Mouse (Mus musculus) embryonic facial prominence, embryonic 14.5 days (tissue): ENCODE measurements around the gene 1700037H04Rik. TPM values are rescaled to one million over a fixed set of nuclear protein-coding genes. Genes with fewer than 3 reads are reported as not detected.

Experiments
- ATAC-seq: fragments of 200-750 bp; cut with Nextera tagmentation; 2 replicates; pipeline ENCODE4 v1.8.0; 2017; ENCODE audit warnings: low read depth, moderate number of reproducible peaks, moderate TSS enrichment
- DNase-seq: peaks from one replicate; pipeline ENCODE4 v3.0.0-alpha.2; 2015; ENCODE audit warnings: low spot score
- H3K27ac ChIP-seq: fragments of 300-500 bp; sonication (generic); replicated peaks from 2 replicates; pipeline ENCODE4 v1.5.1; 2014; ENCODE audit warnings: low read depth, mild to moderate bottlenecking, low read length, moderate library complexity
- H3K27me3 ChIP-seq: fragments of 300-500 bp; sonication (generic); replicated peaks from 2 replicates; pipeline ENCODE4 v1.6.1; 2014; ENCODE audit warnings: low read length; ENCODE audit not compliant: control insufficient read depth, insufficient read depth
- H3K36me3 ChIP-seq: fragments of 300-500 bp; sonication (generic); 2 replicates; pipeline ENCODE4 v1.6.1; 2014; ENCODE audit warnings: low read length, mixed read lengths; ENCODE audit not compliant: control insufficient read depth, insufficient read depth
- H3K4me1 ChIP-seq: fragments of 300-500 bp; sonication (generic); 2 replicates; pipeline ENCODE4 v1.6.1; 2014; ENCODE audit warnings: antibody characterized with exemption, low read length; ENCODE audit not compliant: control insufficient read depth, insufficient read depth
- H3K4me2 ChIP-seq: fragments of 300-500 bp; sonication (generic); 2 replicates; pipeline ENCODE4 v1.6.1; 2014; ENCODE audit warnings: low read depth, mild to moderate bottlenecking, low read length, moderate library complexity, mixed read lengths
- H3K4me3 ChIP-seq: fragments of 300-500 bp; sonication (generic); 2 replicates; pipeline ENCODE4 v1.5.1; 2014; ENCODE audit warnings: low read depth, mild to moderate bottlenecking, low read length
- H3K9ac ChIP-seq: fragments of 300-500 bp; sonication (generic); 2 replicates; pipeline ENCODE4 v1.6.1; 2014; ENCODE audit warnings: low read depth, mild to moderate bottlenecking, low read length, moderate library complexity, mixed read lengths
- H3K9me3 ChIP-seq: fragments of 300-500 bp; sonication (generic); 2 replicates; pipeline ENCODE4 v1.6.1; 2016; ENCODE audit warnings: low read length; ENCODE audit not compliant: control insufficient read depth
- WGBS: fragments of 180-500 bp; shearing (Covaris S2); extraction: QIAGEN DNeasy Blood & Tissue Kit; methylation state at CpG from one replicate; pipeline ENCODE4 v1.1.7; 2014; 5-methylcytosine and 5-hydroxymethylcytosine counted together
- polyA plus RNA-seq: library from polyadenylated mRNA; unstranded; fragments of >200 nt; fragmentation: Nextera tagmentation; extraction: Ambion mirVana; gene quantifications from 2 replicates; pipeline ENCODE4 v1.2.1, GENCODE M21; 2014

Gene 1700037H04Rik
- polyA plus RNA-seq, 1 experiment from 2014 or later, result 69.4 TPM

DNA sequence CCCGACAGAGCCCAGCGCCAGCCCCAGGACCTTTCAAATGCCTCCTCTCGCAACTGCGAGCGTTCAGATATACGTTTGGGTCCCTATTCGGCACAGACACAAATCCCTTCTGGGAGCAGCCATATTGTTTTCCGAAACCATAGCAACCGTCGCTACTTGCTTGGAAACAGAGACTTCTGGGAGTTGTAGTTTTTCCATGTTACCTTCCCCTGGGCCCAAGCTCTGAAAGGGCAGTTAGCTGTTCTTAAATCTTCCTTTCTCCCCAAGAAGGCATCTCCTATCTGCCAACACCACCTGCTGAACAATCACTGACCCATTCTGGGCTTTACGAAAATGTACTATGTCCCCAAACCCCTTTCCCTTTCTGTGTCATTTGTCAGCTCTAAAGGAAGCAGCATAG, 14.8 kb upstream of the 1700037H04Rik start:
- Histone ChIP-seq H3K4me2 (peak overlapping the region; percentile 62), H3K4me1 (peaks cover 40% of the 10 kb centered on the region), H3K27ac (no peak overlapping the region), H3K4me3 (peak overlapping the region; percentile 32), H3K27me3 (peaks cover 33% of the 10 kb centered on the region), H3K9me3 (no peaks in the 10 kb centered on the region), H3K9ac (no peak overlapping the region), H3K36me3 (peaks cover 7% of the 10 kb centered on the region; the same call in 1 of the 2 replicates)
- WGBS, result 5% methylated on average over 11 of the region's 11 CpGs
- ATAC-seq, result peak; percentile 42
- DNase-seq, result peak; percentile 94

DNA sequence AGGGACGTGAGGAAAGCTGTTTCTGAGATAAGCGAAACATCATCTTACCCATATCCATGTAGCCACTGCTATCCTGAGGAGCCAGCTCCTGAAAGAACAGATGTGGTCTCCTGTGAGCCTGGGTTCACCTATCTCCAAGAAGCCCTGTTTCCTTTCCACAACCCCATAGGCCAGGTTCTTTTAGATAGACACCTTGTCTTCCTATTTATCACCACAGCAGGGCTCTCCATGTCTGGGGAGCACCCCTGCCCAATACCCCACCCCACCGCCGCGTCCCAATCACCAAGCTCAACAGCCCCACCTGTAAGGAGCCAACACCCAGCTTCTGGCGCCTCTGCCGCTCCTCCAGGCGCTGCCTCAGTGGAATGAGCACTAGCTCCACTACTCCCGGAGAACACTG, 12.4 kb upstream of the 1700037H04Rik start:
- Histone ChIP-seq H3K4me2 (no peak overlapping the region), H3K4me1 (peaks cover 22% of the 10 kb centered on the region), H3K9ac (no peak overlapping the region), H3K36me3 (peaks cover 7% of the 10 kb centered on the region; the same call in 1 of the 2 replicates), H3K27me3 (peaks cover 33% of the 10 kb centered on the region), H3K27ac (no peak overlapping the region), H3K9me3 (no peaks in the 10 kb centered on the region), H3K4me3 (no peak overlapping the region)
- ATAC-seq (no peak), DNase-seq (no peak)
- 48% methylated on average over 9 of the region's 9 CpGs for WGBS

DNA sequence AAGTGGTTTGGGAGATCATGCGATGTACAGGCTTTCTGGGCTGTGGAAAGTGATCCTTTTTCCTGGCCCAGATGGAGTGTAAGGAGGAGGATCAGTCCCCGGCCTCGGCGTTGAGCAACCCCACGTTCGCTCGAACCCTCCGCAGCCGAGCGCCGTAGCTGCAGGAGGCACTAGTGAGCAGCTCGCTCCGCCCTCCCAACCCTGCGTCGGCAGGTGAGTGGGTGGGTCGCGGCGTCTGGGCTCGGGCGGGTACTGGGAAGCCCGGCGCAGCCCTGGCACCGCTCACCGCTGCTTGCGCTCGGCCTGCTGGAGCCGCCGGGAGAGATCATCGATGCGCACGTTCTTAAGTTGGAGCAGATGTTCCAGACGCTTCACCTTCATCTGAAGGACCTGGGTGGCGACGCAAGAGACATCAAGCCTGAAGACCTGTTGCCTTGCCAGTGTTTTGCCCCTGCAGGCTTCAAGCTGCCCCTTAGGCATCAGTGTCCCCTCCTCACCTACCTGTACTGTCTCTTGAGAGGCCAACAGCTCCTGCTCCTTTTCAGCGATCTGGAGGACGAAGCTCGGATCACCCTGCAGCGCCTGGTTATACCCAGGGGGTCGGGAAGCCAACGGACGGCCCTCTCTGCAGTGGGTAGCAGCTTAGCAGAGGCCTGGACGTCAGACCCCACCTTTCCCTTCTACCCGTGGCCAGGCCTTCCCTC, 11.7 kb upstream of the 1700037H04Rik start:
- peaks cover 33% of the 10 kb centered on the region for H3K27me3 ChIP-seq
- no peak overlapping the region for H3K27ac ChIP-seq
- H3K4me2 ChIP-seq, result peak overlapping the region; percentile 58
- H3K36me3 ChIP-seq, result no peaks in the 10 kb centered on the region; the same call in 1 of the 2 replicates
- no peaks in the 10 kb centered on the region for H3K9me3 ChIP-seq
- H3K4me3 ChIP-seq, result peak overlapping the region; percentile 26
- H3K4me1 ChIP-seq, result peaks cover 14% of the 10 kb centered on the region
- DNase-seq (peak; percentile 35), ATAC-seq (peak; percentile 50)
- peak overlapping the region; percentile 28 for H3K9ac ChIP-seq
- WGBS, result 4% methylated on average over 34 of the region's 43 CpGs

DNA sequence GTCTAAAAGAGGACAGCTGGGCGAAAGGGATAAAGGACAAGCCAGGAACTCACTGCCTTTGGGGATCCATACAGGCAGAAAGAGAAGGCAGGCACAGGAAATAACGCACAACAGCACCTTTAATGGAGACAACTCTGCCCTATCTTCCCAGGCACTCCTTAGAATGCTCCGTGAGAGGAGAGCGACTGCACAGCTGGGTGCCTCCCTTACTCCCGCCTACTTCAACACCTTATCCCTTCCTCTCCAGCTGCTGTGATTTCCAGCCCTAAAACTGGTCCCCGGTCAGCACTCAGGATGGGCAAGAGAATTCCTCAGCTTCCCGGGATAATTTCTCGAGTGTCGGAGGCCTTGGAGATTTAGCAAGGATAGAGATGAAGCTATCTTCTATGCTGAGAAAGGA, 11.1 kb upstream of the 1700037H04Rik start:
- peak overlapping the region; percentile 26 for H3K4me3 ChIP-seq
- 17% methylated on average over 9 of the region's 9 CpGs for WGBS
- ATAC-seq, result no peak
- no peaks in the 10 kb centered on the region for H3K9me3 ChIP-seq
- H3K36me3 ChIP-seq, result no peaks in the 10 kb centered on the region
- H3K9ac ChIP-seq, result peak overlapping the region; percentile 28
- H3K27me3 ChIP-seq, result peaks cover 33% of the 10 kb centered on the region
- H3K27ac ChIP-seq, result no peak overlapping the region
- H3K4me2 ChIP-seq, result peak overlapping the region; percentile 58
- DNase-seq, result no peak
- H3K4me1 ChIP-seq, result peaks cover 14% of the 10 kb centered on the region

DNA sequence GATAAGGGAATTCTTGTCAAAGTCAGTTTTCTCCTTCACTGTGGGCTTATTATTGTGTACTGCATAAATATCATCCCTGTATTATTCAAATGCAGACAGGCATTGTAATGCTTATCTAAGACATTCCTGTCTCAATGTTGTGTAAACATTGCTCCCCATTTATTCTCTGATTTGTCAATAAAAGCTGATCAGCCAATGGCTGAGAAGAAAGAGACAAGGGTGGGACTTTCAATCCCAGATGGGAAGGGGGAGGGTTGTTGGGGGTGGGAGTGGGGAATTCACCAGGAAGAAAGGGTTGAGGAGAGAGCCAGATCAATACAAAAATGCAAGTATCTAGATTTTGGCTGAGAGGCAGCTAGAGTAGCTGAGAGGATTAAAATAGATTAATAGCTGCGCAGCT, 9.0 kb upstream of the 1700037H04Rik start:
- no peak overlapping the region for H3K9ac ChIP-seq
- no peak overlapping the region for H3K4me3 ChIP-seq
- H3K4me2 ChIP-seq, result no peak overlapping the region
- WGBS, result 63% methylated on average over 1 of the region's 1 CpGs
- DNase-seq, result no peak
- H3K4me1 ChIP-seq, result peaks cover 11% of the 10 kb centered on the region; the same call in 1 of the 2 replicates
- ATAC-seq, result no peak
- H3K36me3 ChIP-seq, result no peaks in the 10 kb centered on the region
- H3K9me3 ChIP-seq, result no peaks in the 10 kb centered on the region
- H3K27ac ChIP-seq, result no peak overlapping the region
- H3K27me3 ChIP-seq, result peaks cover 33% of the 10 kb centered on the region

DNA sequence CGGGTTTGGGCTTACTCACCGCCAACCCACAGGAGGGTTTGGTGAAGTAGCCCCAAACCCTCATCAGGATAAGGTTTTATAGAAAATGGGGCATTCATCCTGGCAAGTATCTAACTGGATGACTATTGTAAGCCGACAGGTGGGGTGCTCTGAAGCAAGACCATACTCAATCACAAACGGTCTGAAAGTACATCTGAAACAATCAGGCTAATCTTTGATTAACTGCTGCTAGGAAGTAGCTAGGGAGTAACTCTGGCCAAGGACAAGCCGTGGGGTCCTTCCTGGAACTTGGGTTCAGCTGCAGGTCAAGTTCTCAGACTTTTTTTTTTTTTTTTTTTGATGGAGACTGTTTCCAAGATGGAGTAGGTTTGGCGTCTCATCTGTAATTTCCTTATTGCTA, 8.1 kb upstream of the 1700037H04Rik start:
- no peak overlapping the region for H3K4me3 ChIP-seq
- peaks cover 11% of the 10 kb centered on the region; the same call in 1 of the 2 replicates for H3K4me1 ChIP-seq
- no peak overlapping the region for H3K4me2 ChIP-seq
- H3K9me3 ChIP-seq, result no peaks in the 10 kb centered on the region
- DNase-seq (no peak), ATAC-seq (no peak)
- peaks cover 27% of the 10 kb centered on the region for H3K27me3 ChIP-seq
- H3K36me3 ChIP-seq, result no peaks in the 10 kb centered on the region
- WGBS, result 79% methylated on average over 6 of the region's 6 CpGs
- no peak overlapping the region for H3K9ac ChIP-seq
- no peak overlapping the region for H3K27ac ChIP-seq

DNA sequence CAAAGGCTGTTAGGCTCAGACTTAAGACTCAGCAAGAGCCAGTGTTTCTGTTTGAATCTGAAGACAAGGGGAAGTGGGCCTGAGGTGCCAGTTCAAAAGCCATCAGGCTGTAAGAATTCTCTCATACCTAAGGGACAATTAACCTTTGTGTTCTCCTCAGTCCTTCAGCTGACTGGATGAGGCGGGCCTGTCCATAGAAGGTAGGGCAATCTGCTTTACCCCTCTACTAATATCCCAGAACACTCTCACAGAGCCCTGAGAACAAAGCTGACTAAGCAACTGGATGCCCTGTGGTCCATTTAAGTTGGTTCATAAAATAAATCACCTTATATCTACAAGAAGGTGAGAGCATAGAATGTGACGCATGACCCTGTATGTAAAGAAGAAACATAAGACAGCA, 6.3 kb upstream of the 1700037H04Rik start:
- Histone ChIP-seq H3K4me2 (no peak overlapping the region), H3K4me1 (peaks cover 8% of the 10 kb centered on the region; the same call in 1 of the 2 replicates), H3K36me3 (no peaks in the 10 kb centered on the region), H3K9me3 (no peaks in the 10 kb centered on the region), H3K27me3 (peaks cover 8% of the 10 kb centered on the region), H3K4me3 (no peak overlapping the region), H3K27ac (no peak overlapping the region), H3K9ac (no peak overlapping the region)
- ATAC-seq (no peak), DNase-seq (no peak)
- 80% methylated on average over 2 of the region's 2 CpGs for WGBS

DNA sequence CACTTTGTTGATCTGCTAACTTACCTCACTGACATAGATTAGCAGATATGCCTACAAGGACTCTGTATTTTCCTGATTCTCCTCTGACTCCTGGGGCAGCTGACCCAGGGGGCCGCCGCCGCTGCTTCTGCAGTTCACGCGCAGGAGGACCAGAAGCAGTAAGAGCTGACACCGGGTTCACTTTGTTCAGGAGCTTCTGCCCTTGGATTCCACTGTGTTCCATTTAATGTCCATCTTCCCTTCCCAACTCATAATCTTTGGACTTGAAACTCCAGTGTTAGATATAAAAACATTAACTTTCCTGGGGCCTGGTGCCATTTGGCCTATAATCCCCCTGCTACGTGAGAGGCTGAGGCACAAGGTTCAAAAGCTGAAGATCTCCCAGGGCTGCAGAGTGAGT, 4.0 kb upstream of the 1700037H04Rik start:
- Histone ChIP-seq H3K4me2 (no peak overlapping the region), H3K9ac (peak overlapping the region; percentile 15; the same call in 1 of the 2 replicates), H3K27me3 (no peaks in the 10 kb centered on the region), H3K4me3 (no peak overlapping the region), H3K36me3 (no peaks in the 10 kb centered on the region), H3K27ac (peak overlapping the region; percentile 36; the same call in 1 of the 2 replicates), H3K9me3 (no peaks in the 10 kb centered on the region), H3K4me1 (peaks cover 10% of the 10 kb centered on the region)
- DNase-seq (no peak), ATAC-seq (no peak)
- 67% methylated on average over 7 of the region's 7 CpGs for WGBS

DNA sequence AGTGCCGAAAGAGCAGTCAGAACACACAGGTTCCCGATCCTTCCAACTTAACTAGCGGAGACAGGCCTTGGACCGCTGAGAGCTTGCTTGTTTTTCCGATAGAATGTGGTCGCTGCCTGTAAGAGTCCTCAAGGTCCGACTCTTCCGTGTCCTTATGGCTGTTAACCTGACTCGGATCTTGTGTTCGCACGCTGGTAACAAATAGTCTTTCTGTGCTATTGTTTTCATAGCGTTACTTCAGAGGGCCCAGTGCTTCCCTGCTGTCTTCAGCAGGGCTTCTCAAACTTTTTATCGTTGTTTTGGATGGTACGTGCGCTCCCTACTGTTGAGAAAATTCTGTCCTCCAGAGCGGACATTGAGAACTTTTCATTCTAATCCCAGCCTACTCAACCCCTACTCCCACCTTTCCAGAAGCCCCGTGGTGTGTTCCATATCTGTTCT, 810 bp upstream of the 1700037H04Rik start:
- H3K36me3 ChIP-seq, result peaks cover 5% of the 10 kb centered on the region; the same call in 1 of the 2 replicates
- peaks cover 16% of the 10 kb centered on the region for H3K4me1 ChIP-seq
- WGBS, result under 1% methylated on average over 17 of the region's 17 CpGs
- peak overlapping the region; percentile 90 for H3K27ac ChIP-seq
- H3K9me3 ChIP-seq, result no peaks in the 10 kb centered on the region
- H3K9ac ChIP-seq, result peak overlapping the region; percentile 79
- peak; percentile 12 for ATAC-seq
- H3K4me2 ChIP-seq, result peak overlapping the region; percentile 89
- no peaks in the 10 kb centered on the region for H3K27me3 ChIP-seq
- H3K4me3 ChIP-seq, result peak overlapping the region; percentile 53
- DNase-seq, result peak; percentile 81
